Mouse (Mus musculus) heart, postnatal 36 days (tissue): ENCODE measurements at regions not wholly inside any gene's neighbourhood (a gene's known extent, or its start where the extent isn't known, plus 50 kb on each side); places are given as distances from the start of the nearest gene placed in this dataset.
A peak's percentile ranks its signal among the peaks of the same experiment; 100 is the strongest.

Experiments used
- DNase-seq, 2 experiments: peaks; one replicate each; pipeline ENCODE4 v3.0.0; 2021 to 2022
- intact Hi-C: fragments of 180-260 bp; cut with DNase I; formaldehyde crosslinking; loops from one replicate; pipeline ENCODE4 v1.15.1; 2025

DNA sequence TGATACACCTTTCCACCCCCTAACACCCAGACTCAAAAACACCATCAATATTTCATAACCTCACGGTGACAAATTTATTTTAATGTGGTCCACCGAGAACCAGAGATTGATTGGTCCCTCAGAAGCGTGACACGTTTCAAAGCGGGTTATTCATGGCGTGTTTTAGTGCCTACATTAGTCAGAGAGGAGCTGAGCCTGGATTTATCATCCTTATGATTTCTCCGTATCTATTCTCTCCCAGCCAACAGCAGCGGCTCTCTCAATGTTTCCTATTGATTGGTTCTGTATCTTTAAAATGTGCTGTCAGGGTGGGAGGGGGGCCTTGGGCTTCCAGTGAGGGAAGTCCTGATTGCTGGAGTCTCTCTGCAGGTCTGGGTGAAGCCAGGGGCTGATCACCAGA is 219.9 kb downstream of the Dhx35 start:
- intact Hi-C loops: no loop called here
- DNase-seq: no peak

GRCm38 (mm10) chr2:159019921-159020534 is 225.4 kb downstream of the Dhx35 start:
- intact Hi-C loops: no loop called here
- no peak for DNase-seq

DNA sequence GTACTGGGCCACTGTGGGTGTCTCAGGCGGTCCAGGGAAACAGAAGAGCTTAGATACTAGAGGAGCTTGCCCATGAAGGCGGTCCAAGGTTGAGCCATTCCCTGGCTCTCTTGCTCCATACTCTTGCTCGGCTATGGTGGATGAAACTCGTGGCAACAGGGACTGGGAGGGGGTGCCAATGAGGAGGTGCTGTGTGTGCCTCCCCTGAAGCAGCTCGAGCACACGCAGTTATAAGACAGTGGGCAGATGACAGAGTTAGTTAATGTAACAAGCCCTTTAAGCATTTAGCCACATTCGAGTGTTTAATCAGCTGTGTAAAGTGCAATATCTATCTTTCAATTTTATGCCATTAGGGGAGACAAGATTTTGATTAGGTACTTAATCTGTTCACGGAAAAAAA is 237.5 kb downstream of the Dhx35 start:
- intact Hi-C loops: no loop called here
- DNase-seq: no peak

DNA sequence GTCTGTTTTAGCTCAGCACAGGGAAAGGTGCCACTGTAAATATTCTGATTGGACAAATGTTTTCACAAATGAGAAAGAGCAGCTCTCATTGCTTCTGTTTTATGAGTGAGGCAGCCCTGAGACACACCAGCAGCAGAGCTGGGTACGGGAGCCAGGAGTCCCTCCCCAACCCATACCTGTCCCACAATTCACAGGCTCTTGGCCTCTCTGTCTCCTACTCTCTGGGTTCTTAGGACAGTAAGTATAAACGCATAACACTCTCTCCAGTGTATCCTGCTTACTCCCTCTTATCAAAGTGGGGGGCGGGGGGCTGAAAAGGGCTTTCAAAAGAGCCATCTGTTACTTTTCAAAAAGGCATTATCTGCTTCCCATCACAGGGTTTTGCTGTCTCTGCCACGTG is 245.3 kb downstream of the Dhx35 start:
- no peak for DNase-seq
- intact Hi-C loops: no loop called here

- peak in 1 of 2 experiments; percentile 14 for DNase-seq
- intact Hi-C loops: loop anchor here (5.0 kb wide), 3 partner anchors 114 to 1524 kb away; partner anchors contain the start of gene Mafb
Observed at GRCm38 (mm10) chr2:159053534-159053933, 258.9 kb downstream of the Dhx35 start.

DNA sequence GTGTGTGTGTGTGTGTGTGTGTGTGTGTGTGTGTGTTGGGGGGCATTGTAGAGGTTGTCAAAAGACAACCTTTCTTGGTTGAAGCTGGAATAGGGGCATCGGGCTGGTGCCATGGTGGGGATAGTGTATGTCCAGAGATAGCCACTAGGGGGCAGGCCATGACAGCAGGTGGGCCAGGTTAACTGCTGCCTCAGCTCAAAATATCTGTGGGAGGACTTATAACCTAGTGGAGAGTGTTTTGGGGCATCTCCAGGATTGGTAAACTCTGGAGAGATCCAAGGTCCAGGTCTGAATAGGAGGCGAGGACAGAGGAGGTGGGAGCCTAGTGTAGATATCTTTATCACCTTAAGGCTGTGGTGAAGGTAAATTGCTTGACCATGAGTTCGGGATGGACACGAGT is 259.3 kb downstream of the Dhx35 start:
- DNase-seq: peak; percentile 54 to 68
- intact Hi-C loops: loop anchor here (2.0 to 5.0 kb wide), 5 partner anchors 113 to 1539 kb away; partner anchors contain the start of gene Mafb

- intact Hi-C loops: loop anchor here (2.0 to 5.0 kb wide), 5 partner anchors 113 to 1538 kb away; partner anchors contain the start of gene Mafb
- DNase-seq: peak; percentile 21 to 24
Observed at GRCm38 (mm10) chr2:159054451-159054850, 259.8 kb downstream of the Dhx35 start.

- intact Hi-C loops: loop anchor here (2.0 kb wide), 2 partner anchors 143 to 1537 kb away; no protein-coding TSS in a partner anchor
- DNase-seq: no peak
Observed at GRCm38 (mm10) chr2:159055780-159056179, 261.2 kb downstream of the Dhx35 start.

DNA sequence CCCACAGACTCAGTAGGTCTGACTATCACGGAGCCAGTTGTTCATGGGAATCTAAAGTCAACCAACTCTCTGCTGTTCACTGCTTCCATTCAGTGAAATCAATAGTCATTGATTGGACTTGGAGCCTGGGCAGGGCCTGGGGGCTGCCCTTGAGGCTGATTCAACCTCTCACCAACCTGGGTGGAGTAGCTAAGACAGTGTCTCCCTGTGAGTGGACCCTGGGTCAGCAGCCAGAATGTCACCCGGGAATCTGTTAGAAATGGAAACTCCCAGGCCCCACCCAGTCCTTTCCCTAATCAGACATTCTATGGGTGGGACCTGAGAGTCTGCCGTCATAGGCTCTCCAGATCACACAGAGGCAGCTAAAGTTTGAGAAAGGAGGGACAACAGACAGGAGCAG is 262.4 kb downstream of the Dhx35 start:
- intact Hi-C loops: no loop called here
- no peak for DNase-seq

- intact Hi-C loops: no loop called here
- DNase-seq: peak; percentile 11 to 32
Observed at GRCm38 (mm10) chr2:159057506-159057905, 262.9 kb downstream of the Dhx35 start.

DNA sequence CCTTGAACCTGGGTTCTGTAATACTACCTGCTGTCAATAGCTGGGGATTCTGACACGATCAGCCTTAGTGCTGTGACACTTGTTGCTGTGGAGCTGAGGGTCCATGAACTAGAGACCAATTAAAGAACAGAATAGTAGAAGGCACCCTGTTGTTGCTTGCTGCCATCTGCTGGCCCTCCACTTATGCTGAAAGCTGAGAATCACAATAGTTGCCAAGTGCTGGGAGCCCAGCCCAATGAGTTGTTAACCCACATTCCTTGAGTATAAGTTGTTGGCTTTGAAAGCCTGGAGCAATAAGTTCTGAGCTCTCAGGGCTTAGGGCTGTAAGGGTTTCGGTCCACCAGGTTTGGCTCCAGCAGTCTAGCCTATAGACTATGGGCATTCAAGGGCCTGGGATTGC is 267.7 kb downstream of the Dhx35 start:
- peak; percentile 25 to 40 for DNase-seq
- intact Hi-C loops: no loop called here

DNA sequence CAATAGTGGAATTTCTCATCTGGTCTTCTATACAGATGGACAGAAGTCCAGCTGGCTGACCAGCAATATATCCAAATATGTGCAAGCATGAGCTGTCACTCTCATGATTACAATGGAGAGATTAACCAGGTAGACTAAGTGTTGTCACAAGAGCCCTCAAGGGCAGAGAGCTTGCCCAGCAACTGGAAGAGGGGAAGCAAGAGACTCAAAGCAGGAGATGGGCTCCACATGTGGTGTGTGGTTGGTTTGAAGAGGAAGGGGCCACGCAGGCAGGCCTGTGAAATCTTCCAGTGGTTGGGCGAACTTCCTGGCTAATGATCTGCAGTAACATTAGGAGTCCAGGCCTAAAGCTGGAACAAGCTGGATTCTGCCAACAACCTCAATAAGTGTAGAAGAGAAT is 268.1 kb downstream of the Dhx35 start:
- intact Hi-C loops: no loop called here
- DNase-seq: no peak

GRCm38 (mm10) chr2:159064403-159064970 is 269.9 kb downstream of the Dhx35 start:
- intact Hi-C loops: no loop called here
- no peak for DNase-seq

- no peak for DNase-seq
- intact Hi-C loops: no loop called here
Observed at GRCm38 (mm10) chr2:159067506-159067905, 272.9 kb downstream of the Dhx35 start.

DNA sequence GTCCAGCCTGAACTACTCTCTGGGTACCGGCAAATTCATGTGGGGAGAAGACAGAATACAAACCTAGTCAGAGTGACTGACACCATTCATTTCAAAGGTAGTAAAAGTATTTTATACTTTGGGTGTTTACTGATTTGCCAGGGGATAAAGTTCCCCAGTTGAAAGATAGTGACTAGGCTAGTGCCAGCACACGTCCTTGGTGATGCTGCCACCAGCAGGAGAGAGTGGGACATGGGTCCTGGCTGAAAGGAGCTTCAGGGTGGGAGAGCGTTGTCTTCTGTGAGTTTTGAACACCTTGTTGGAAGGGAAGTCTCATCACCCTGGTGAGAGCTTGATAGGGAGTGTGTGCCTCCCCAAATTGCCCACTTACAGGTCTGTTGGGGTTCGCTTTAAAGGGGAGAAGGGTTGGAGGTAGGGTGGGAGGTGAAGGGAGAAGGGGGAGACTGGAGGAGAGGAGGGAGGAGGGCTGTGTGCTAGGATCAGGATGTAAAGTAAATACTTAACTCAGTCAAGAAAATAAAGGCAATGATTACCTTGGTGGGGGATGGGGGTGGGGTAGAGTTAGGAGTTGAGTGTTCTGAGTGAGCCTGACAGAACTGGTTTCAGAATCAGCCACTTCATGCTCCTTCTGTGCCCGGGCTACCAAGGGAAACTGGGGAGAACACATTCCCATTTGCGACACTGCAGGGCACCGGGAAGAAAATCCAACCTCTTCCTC is 273.9 kb downstream of the Dhx35 start:
- intact Hi-C loops: no loop called here
- no peak for DNase-seq

- intact Hi-C loops: no loop called here
- no peak for DNase-seq
Observed at GRCm38 (mm10) chr2:159069180-159069579, 274.6 kb downstream of the Dhx35 start.

DNA sequence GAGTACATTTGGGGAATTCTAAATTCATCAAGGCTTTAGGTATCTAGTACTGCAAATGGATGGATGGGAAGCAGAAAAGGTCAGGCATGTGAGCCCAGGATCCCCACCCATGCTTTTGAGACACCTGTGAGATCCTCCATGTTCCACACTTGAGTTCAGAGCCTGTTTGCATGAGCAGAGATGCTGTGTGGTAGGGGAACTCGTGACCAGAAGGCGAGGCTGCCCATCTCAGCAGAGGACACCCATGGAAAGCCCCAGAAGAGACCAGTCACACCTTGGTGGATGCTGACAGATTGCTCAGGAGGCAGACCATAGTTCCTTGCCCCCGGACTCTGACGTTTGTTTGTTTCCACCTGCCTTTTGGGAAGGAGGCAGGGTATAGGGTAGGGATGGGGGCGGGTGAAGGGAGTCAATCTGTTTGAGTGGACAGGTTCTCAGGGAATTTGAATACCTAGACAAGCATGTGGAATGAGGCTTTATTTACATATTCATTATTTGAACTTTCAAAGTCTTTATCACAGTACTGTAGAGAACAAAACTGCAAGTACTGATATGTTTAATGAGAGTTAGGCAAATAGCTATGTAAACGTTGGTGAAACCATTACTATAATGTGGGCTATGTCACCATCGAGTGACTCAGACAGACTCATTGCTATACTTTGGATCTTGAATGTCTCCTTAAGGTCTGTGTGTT is 278.5 kb downstream of the Dhx35 start:
- DNase-seq: no peak
- intact Hi-C loops: no loop called here

- DNase-seq: no peak
- intact Hi-C loops: no loop called here
Observed at GRCm38 (mm10) chr2:159079836-159080235, 285.2 kb downstream of the Dhx35 start.

GRCm38 (mm10) chr2:159080784-159081544 is 286.4 kb downstream of the Dhx35 start:
- intact Hi-C loops: no loop called here
- no peak for DNase-seq

DNA sequence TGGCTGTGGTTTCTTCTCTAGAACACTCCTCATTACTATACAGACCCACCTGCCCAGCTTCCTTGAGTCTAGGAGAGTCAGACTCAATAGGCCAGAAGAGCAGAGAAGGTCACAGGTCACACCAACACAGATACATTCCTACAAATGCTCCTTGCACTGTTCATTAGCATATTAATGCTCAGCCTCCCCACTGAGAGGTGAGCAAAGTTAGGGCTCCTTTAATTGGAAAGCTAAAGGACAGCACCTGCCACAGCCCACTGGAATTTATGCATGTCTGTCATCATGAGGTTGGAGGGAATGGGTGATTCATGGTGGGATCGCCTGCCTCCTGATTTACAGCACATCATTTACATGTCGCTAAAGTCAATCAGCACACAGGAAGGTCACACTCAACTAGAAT is 292.2 kb downstream of the Dhx35 start:
- intact Hi-C loops: no loop called here
- DNase-seq: no peak

DNA sequence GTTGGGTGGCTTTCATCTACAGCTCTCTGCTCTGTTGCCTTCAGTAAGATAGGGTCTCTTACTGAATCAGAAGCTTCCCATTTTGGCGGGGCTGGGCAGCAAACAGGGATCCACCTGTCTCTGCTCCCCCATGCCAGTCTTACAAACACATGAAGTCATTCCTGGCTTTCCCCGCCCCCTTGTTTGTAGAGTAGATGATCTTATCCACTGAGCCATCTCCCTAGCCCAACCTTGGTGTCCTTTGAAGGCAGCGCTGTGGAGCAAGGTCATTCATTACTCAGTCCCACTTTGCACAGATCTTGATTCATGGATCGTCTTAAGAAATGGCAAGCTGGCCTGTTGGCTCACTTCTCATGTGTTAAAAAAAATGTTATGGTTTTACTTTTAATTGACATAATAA is 293.6 kb downstream of the Dhx35 start:
- intact Hi-C loops: no loop called here
- no peak for DNase-seq
